26 mouse cellular contexts compared by ENCODE assay signal in genomic region chr7:24702841-24703240, GRCm38 (mm10). TPM values are rescaled to one million over a fixed set of nuclear protein-coding genes. Genes with fewer than 3 reads are reported as not detected.
"Had no signal": no experiment of that assay in that cellular context is flagged by ENCODE, and none has a peak within 500 bp of the region (broad histone marks: within the 10 kb centered on the region; RNA-seq: fewer than 3 reads in every experiment).

No protein-coding gene starts in this region.

RNA-seq across cellular contexts. Expression of gene BC049730, which starts 6.2 kb away (rescaled TPM):
- polyA plus RNA-seq: heart, embryonic 11.5 days; heart, embryonic 12.5 days; heart, embryonic 13.5 days; heart, embryonic 14.5 days; heart, embryonic 15.5 days; heart, embryonic 16.5 days; heart, postnatal 0 days; hindbrain, embryonic 10.5 days; hindbrain, embryonic 11.5 days; hindbrain, embryonic 12.5 days; hindbrain, embryonic 13.5 days; hindbrain, embryonic 14.5 days; hindbrain, embryonic 15.5 days; hindbrain, embryonic 16.5 days; hindbrain, postnatal 0 days; inflammation-experienced regulatory T-cells, adult 6 months; intestine, embryonic 14.5 days; intestine, embryonic 15.5 days; intestine, embryonic 16.5 days; intestine, postnatal 0 days; kidney, adult 2 months; kidney, embryonic 14.5 days; kidney, embryonic 15.5 days; kidney, embryonic 16.5 days; kidney, postnatal 0 days; large intestine, adult 2 months had no signal

RNA-seq across cellular contexts. Expression of gene Gm4763, which starts 23.9 kb away (rescaled TPM):
- polyA plus RNA-seq: heart, embryonic 11.5 days; heart, embryonic 12.5 days; heart, embryonic 13.5 days; heart, embryonic 14.5 days; heart, embryonic 15.5 days; heart, embryonic 16.5 days; heart, postnatal 0 days; hindbrain, embryonic 10.5 days; hindbrain, embryonic 11.5 days; hindbrain, embryonic 12.5 days; hindbrain, embryonic 13.5 days; hindbrain, embryonic 14.5 days; hindbrain, embryonic 15.5 days; hindbrain, embryonic 16.5 days; hindbrain, postnatal 0 days; inflammation-experienced regulatory T-cells, adult 6 months; intestine, embryonic 14.5 days; intestine, embryonic 15.5 days; intestine, embryonic 16.5 days; intestine, postnatal 0 days; kidney, adult 2 months; kidney, embryonic 14.5 days; kidney, embryonic 15.5 days; kidney, embryonic 16.5 days; kidney, postnatal 0 days; large intestine, adult 2 months had no signal

RNA-seq across cellular contexts. Expression of gene Tex101, which starts 26.4 kb away (rescaled TPM):
- polyA plus RNA-seq: heart, embryonic 11.5 days; heart, embryonic 12.5 days; heart, embryonic 13.5 days; heart, embryonic 14.5 days; heart, embryonic 15.5 days; heart, embryonic 16.5 days; heart, postnatal 0 days; hindbrain, embryonic 10.5 days; hindbrain, embryonic 11.5 days; hindbrain, embryonic 12.5 days; hindbrain, embryonic 13.5 days; hindbrain, embryonic 14.5 days; hindbrain, embryonic 15.5 days; hindbrain, embryonic 16.5 days; hindbrain, postnatal 0 days; inflammation-experienced regulatory T-cells, adult 6 months; intestine, embryonic 14.5 days; intestine, postnatal 0 days; kidney, adult 2 months; kidney, embryonic 14.5 days; kidney, embryonic 15.5 days; kidney, postnatal 0 days; large intestine, adult 2 months had no signal

RNA-seq across cellular contexts. Expression of gene Cd177, which starts 57.3 kb away (rescaled TPM):
- polyA plus RNA-seq: heart, embryonic 14.5 days; hindbrain, embryonic 10.5 days; hindbrain, embryonic 11.5 days; inflammation-experienced regulatory T-cells, adult 6 months had no signal
